Mouse (Mus musculus) liver, embryonic 14.5 days (tissue): ENCODE data around the gene Stk35.
A peak's percentile ranks its signal among the peaks of the same experiment; 100 is the strongest.

Experiments used
- CTCF ChIP-seq: IDR thresholded peaks from 2 replicates; pipeline ENCODE4 v1.5.1; 2016; ENCODE audit warnings: antibody characterized with exemption, low read depth, control low read depth
- EP300 ChIP-seq: IDR thresholded peaks from 2 replicates; pipeline ENCODE4 v1.6.1; 2016; ENCODE audit warnings: antibody characterized with exemption, low read depth

- peak; percentile 92 for TF ChIP-seq CTCF
- no peak for TF ChIP-seq EP300
Observed at GRCm38 (mm10) chr2:129873489-129873888, 73.2 kb downstream of the Stk35 start.
